Mouse (Mus musculus) ES-E14 (cell line): ENCODE data around the gene Tax1bp3. TPM values are rescaled to one million over a fixed set of nuclear protein-coding genes. Genes with fewer than 3 reads are reported as not detected.
A peak's percentile ranks its signal among the peaks of the same experiment; 100 is the strongest.

ENCODE experiments used
- DNase-seq: peaks from one replicate; pipeline ENCODE4 v3.0.0-alpha.2; 2013; ENCODE audit warnings: low read depth, low spot score
- H3K27ac ChIP-seq: 2 replicates; pipeline ENCODE4 v1.5.1; 2012; ENCODE audit warnings: low read depth, mild to moderate bottlenecking, low read length, moderate library complexity, mixed read lengths; ENCODE audit not compliant: poor library complexity, insufficient read depth, severe bottlenecking
- H3K36me3 ChIP-seq: 2 replicates; pipeline ENCODE4 v1.6.1; 2012; ENCODE audit warnings: mild to moderate bottlenecking, low read length, moderate library complexity, mixed read lengths; ENCODE audit not compliant: control insufficient read depth, poor library complexity, insufficient read depth, severe bottlenecking
- H3K4me1 ChIP-seq, 2 experiments: fragments of 150-350 bp in 1 of 2; sonication (generic) in 1 of 2; 2 replicates each; pipeline ENCODE4 v1.6.1; 2012; ENCODE audit warnings: low read length in 2 of 2, mild to moderate bottlenecking in 1 of 2, mixed read lengths in 1 of 2; ENCODE audit not compliant: control insufficient read depth in 2 of 2, insufficient read depth in 2 of 2, poor library complexity in 1 of 2
- H3K4me3 ChIP-seq, 2 experiments: fragments of 150-350 bp in 1 of 2; sonication (generic) in 1 of 2; 2 replicates each; pipeline ENCODE4 v1.5.1; 2012; ENCODE audit warnings: low read length in 2 of 2, low read depth in 1 of 2, mild to moderate bottlenecking in 1 of 2, mixed read lengths in 1 of 2; ENCODE audit not compliant: insufficient read depth in 1 of 2, poor library complexity in 1 of 2, severe bottlenecking in 1 of 2
- H3K9ac ChIP-seq: 2 replicates; pipeline ENCODE4 v1.6.1; 2012; ENCODE audit warnings: low read depth, mild to moderate bottlenecking, low read length, mixed read lengths; ENCODE audit not compliant: poor library complexity, insufficient read depth, severe bottlenecking
- H3K9me3 ChIP-seq: fragments of 150-350 bp; sonication (generic); 2 replicates; pipeline ENCODE4 v1.6.1; 2012; ENCODE audit warnings: low read depth, mild to moderate bottlenecking, low read length; ENCODE audit not compliant: control insufficient read depth, insufficient read depth
- CHD2 ChIP-seq: IDR thresholded peaks from 2 replicates; pipeline ENCODE4 v1.6.1; 2014; ENCODE audit warnings: mild to moderate bottlenecking, low read depth, low read length, inconsistent platforms
- HCFC1 ChIP-seq: IDR thresholded peaks from 2 replicates; pipeline ENCODE4 v1.6.1; 2012; ENCODE audit warnings: low read length, inconsistent platforms, borderline replicate concordance; ENCODE audit not compliant: insufficient read depth
- MAFK ChIP-seq: IDR thresholded peaks from 2 replicates; pipeline ENCODE4 v1.6.1; 2014; ENCODE audit warnings: mild to moderate bottlenecking, low read depth, low read length, inconsistent platforms; ENCODE audit not compliant: insufficient read depth
- ZC3H11A ChIP-seq: IDR thresholded peaks from 2 replicates; pipeline ENCODE4 v1.6.1; 2012; ENCODE audit warnings: low read depth, mild to moderate bottlenecking, inconsistent platforms, low read length, borderline replicate concordance
- ZNF384 ChIP-seq: IDR thresholded peaks from 2 replicates; pipeline ENCODE4 v1.6.1; 2012; ENCODE audit warnings: low read depth, low read length, inconsistent platforms
- in situ Hi-C, 2 experiments: fragments of 600-800 bp; cut with MboI; formaldehyde crosslinking; loops; one replicate each; pipeline ENCODE4 v1.15.1; 2025; ENCODE audit warnings: low sequenced_read_pairs in 2 of 2, inconsistent platforms in 1 of 2; ENCODE audit not compliant: unreplicated experiment in 2 of 2
- total RNA-seq: library from RNA; depleted of rRNA; stranded (reverse); fragments of 300-350 nt; gene quantifications from 2 replicates; pipeline ENCODE4 v1.2.3, GENCODE M21; 2012; rRNA removed

Gene Tax1bp3
- total RNA-seq, result 18.4 and 55.0 TPM in 2 replicates

GRCm38 (mm10) chr11:73176608-73177508 is at the start of gene Tax1bp3, which contains the start of gene Emc6:
Tax1bp3 (plus strand) TSS chr11:73177083.
Emc6 (minus strand) TSS chr11:73177037.
- H3K27ac ChIP-seq, result peak within 1 kb of the TSS; percentile 32; the same call in 1 of the 2 replicates
- H3K4me3 ChIP-seq, result peak within 1 kb of the TSS; percentile 97 to 100
- in situ Hi-C loops, result no loop called here
- no peak for TF ChIP-seq MAFK
- TF ChIP-seq HCFC1, result 0 out of 2 replicates have a peak, but pooled peaks have one; percentile 37
- DNase-seq, result peak; percentile 95
- H3K9me3 ChIP-seq, result no peaks in the 10 kb centered on the region
- peaks cover 2% of the 10 kb centered on the region for H3K36me3 ChIP-seq
- H3K9ac ChIP-seq, result peak within 1 kb of the TSS; percentile 91
- H3K4me1 ChIP-seq, result peaks cover 0 to 5% of the 10 kb centered on the region in 2 experiments; a peak in 2 of 4 replicates

- H3K27ac ChIP-seq, result no peak overlapping the region
- in situ Hi-C loops, result no loop called here
- TF ChIP-seq ZC3H11A (no peak), MAFK (peak; percentile 57)
Measured at GRCm38 (mm10) chr11:73131020-73131419, 45.9 kb upstream of the Tax1bp3 start.

DNA sequence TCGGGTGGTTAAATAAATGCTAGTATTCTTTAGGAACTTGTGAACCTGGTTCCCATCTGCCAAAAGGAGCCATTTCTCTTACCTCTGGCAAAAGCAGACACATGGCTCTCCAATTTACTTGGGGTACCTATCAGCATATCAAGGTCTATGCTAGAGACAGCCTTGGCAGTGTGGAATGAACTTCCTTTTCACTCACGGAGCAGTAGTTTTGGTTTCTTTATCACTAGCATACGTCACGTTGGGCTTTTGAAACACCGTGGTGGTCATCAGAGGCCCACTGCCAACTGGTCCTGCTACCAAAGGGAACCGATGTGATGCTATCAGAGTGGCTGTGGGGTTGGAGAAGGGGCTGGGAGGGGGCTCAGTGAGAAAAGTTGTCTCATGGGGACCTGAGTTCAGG is 43.9 kb upstream of the Tax1bp3 start:
- Histone ChIP-seq H3K27ac (no peak overlapping the region), H3K36me3 (peaks cover 21% of the 10 kb centered on the region), H3K9ac (no peak overlapping the region), H3K4me3 (no peak overlapping the region), H3K4me1 (peaks cover 1 to 19% of the 10 kb centered on the region in 2 experiments; a peak in 2 of 4 replicates), H3K9me3 (no peaks in the 10 kb centered on the region)
- no peak for DNase-seq
- in situ Hi-C loops, result no loop called here
- TF ChIP-seq MAFK (no peak), ZC3H11A (no peak), CHD2 (no peak), ZNF384 (no peak), HCFC1 (no peak)

More at GRCm38 (mm10) chr11:73131020-73131419, 45.9 kb upstream of the Tax1bp3 start:
- no peak overlapping the region for H3K9ac ChIP-seq
- no peak for DNase-seq
- H3K4me1 ChIP-seq, result peaks cover 0 to 14% of the 10 kb centered on the region in 2 experiments; a peak in 2 of 4 replicates
- no peak overlapping the region for H3K4me3 ChIP-seq
- H3K9me3 ChIP-seq, result no peaks in the 10 kb centered on the region
- H3K36me3 ChIP-seq, result peaks cover 18% of the 10 kb centered on the region

DNA sequence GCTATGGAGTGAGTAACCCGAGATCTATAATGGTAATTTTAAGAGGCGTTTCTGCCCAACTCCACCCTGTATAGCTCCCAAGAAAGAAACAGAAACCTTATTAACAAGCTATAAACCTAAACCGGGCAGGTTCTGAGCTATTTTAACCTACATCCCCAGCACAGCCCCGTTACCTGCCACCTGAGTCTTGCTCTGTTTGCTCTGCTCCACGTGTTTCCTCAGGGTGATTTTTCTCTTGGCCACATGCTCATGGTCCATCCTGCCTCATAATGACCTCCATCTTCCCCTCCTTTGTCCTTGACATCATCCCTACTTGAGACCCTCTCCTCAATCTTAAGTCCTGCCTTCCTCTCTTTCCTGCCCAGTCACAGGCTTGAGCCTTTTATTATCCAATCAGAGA is 42.7 kb upstream of the Tax1bp3 start:
- Histone ChIP-seq H3K27ac (no peak overlapping the region), H3K9me3 (no peaks in the 10 kb centered on the region), H3K36me3 (peaks cover 21% of the 10 kb centered on the region), H3K9ac (no peak overlapping the region; the same call in 1 of the 2 replicates), H3K4me1 (peaks cover 1 to 19% of the 10 kb centered on the region in 2 experiments; a peak in 2 of 4 replicates), H3K4me3 (no peak overlapping the region)
- TF ChIP-seq ZNF384 (no peak), MAFK (no peak), CHD2 (no peak)
- DNase-seq, result no peak
- in situ Hi-C loops, result no loop called here

DNA sequence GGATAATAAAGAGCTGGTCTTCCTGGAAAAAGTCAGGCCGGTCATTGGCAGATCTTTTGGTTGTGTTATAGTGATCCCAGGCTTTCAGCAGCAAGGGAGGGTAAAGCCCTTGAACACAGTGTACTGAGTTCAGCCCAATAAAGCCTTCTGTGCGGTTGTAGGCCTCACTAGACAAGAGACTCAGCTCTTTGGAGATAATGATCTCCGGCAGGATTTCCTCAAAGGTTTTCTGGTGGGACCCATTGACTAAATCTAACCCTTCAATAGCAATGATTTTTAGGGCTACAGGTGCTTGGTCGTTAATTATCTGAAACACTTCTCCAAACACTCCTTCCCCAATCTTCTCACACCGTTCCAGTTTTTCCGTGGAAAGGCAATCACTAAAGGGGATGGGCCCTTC is 40.3 kb upstream of the Tax1bp3 start:
- H3K4me3 ChIP-seq, result peak overlapping the region; percentile 78 to 97
- H3K9ac ChIP-seq, result peak overlapping the region; percentile 98; the same call in 1 of the 2 replicates
- H3K36me3 ChIP-seq, result peaks cover 17% of the 10 kb centered on the region
- in situ Hi-C loops, result no loop called here
- no peak for TF ChIP-seq ZNF384
- no peak for TF ChIP-seq CHD2
- TF ChIP-seq ZC3H11A, result no peak
- TF ChIP-seq MAFK, result no peak
- no peak for TF ChIP-seq HCFC1
- no peak for DNase-seq
- H3K4me1 ChIP-seq, result peaks cover 1 to 19% of the 10 kb centered on the region in 2 experiments; a peak in 2 of 4 replicates
- no peak overlapping the region for H3K27ac ChIP-seq
- H3K9me3 ChIP-seq, result no peaks in the 10 kb centered on the region
